Mouse (Mus musculus) ES-Bruce4 (cell line): Measurements from ENCODE around the gene B4galnt1. TPM values are rescaled to one million over a fixed set of nuclear protein-coding genes. Genes with fewer than 3 reads are reported as not detected.

Source experiments
- H3K27ac ChIP-seq: 2 replicates; pipeline ENCODE4 v1.5.1; 2012; ENCODE audit warnings: low read length, inconsistent platforms; ENCODE audit not compliant: insufficient read depth
- H3K27me3 ChIP-seq: 2 replicates; pipeline ENCODE4 v1.6.1; 2012; ENCODE audit warnings: mild to moderate bottlenecking, low read length, inconsistent platforms; ENCODE audit not compliant: control insufficient read depth, poor library complexity, insufficient read depth, severe bottlenecking
- H3K36me3 ChIP-seq: 2 replicates; pipeline ENCODE4 v1.6.1; 2012; ENCODE audit warnings: inconsistent platforms, mild to moderate bottlenecking, low read length, moderate library complexity; ENCODE audit not compliant: control insufficient read depth, poor library complexity, insufficient read depth, severe bottlenecking
- H3K4me1 ChIP-seq: one replicate; pipeline ENCODE4 v1.8.1; 2011; ENCODE audit warnings: low read length; ENCODE audit not compliant: control insufficient read depth, insufficient read depth
- H3K4me3 ChIP-seq: 2 replicates; pipeline ENCODE4 v1.5.1; 2011; ENCODE audit warnings: low read depth, mild to moderate bottlenecking, low read length
- H3K9ac ChIP-seq: 2 replicates; pipeline ENCODE4 v1.6.1; 2012; ENCODE audit warnings: low read depth, mild to moderate bottlenecking, inconsistent platforms; ENCODE audit not compliant: poor library complexity, severe bottlenecking
- H3K9me3 ChIP-seq: replicated peaks from 2 replicates; pipeline ENCODE4 v1.6.1; 2012; ENCODE audit warnings: mild to moderate bottlenecking, low read length, inconsistent platforms; ENCODE audit not compliant: control insufficient read depth, poor library complexity, insufficient read depth, severe bottlenecking
- CTCF ChIP-seq: IDR thresholded peaks from one replicate; pipeline ENCODE4 v1.8.1; 2011; ENCODE audit warnings: low read depth, low read length
- EP300 ChIP-seq: IDR thresholded peaks from 2 replicates; pipeline ENCODE4 v1.6.1; 2011; ENCODE audit warnings: low read depth, low read length; ENCODE audit not compliant: insufficient read depth
- POLR2A ChIP-seq: IDR thresholded peaks from one replicate; pipeline ENCODE4 v1.8.1; 2011; ENCODE audit warnings: low read length; ENCODE audit not compliant: insufficient read depth
- polyA plus RNA-seq: library from polyadenylated mRNA; stranded (reverse); fragments of >200 nt; gene quantifications from 2 replicates; pipeline ENCODE4 v1.2.4, GENCODE M21; 2011; ENCODE audit warnings: low read depth; ENCODE audit not compliant: missing spikeins, insufficient read depth, insufficient read length

The B4galnt1 gene
- polyA plus RNA-seq, 1 experiment = 7.7 TPM

GRCm38 (mm10) chr10:127195328-127196129, 30.5 kb downstream of the B4galnt1 start, which contains the start of gene Dtx3:
Gene Dtx3, minus strand, starts transcription at chr10:127195728.
- Histone ChIP-seq H3K36me3 (peaks cover 10% of the 10 kb centered on the region), H3K4me1 (peaks cover 2% of the 10 kb centered on the region)

GRCm38 (mm10) chr10:127196392-127196791, 31.4 kb downstream of the B4galnt1 start:
- peaks cover 10% of the 10 kb centered on the region for H3K36me3 ChIP-seq
- peak overlapping the region; percentile 89 for H3K9ac ChIP-seq
- no peaks in the 10 kb centered on the region for H3K27me3 ChIP-seq
- no peaks in the 10 kb centered on the region for H3K9me3 ChIP-seq
- peak overlapping the region; percentile 35 for H3K4me3 ChIP-seq
- H3K27ac ChIP-seq = peak overlapping the region; percentile 6; the same call in 1 of the 2 replicates
- H3K4me1 ChIP-seq = peaks cover 2% of the 10 kb centered on the region
- TF ChIP-seq POLR2A = no peak
- TF ChIP-seq CTCF = no peak
- TF ChIP-seq EP300 = no peak

More at GRCm38 (mm10) chr10:127195328-127196129, 30.5 kb downstream of the B4galnt1 start, which contains the start of gene Dtx3:
- Histone ChIP-seq H3K27me3 (no peaks in the 10 kb centered on the region), H3K9ac (peak within 1 kb of the TSS; percentile 89), H3K4me3 (peak within 1 kb of the TSS; percentile 61), H3K27ac (peak within 1 kb of the TSS; percentile 6; the same call in 1 of the 2 replicates), H3K9me3 (no peaks in the 10 kb centered on the region)
- TF ChIP-seq POLR2A = no peak

- peaks cover 10% of the 10 kb centered on the region for H3K36me3 ChIP-seq
These were observed 32.1 kb downstream of the B4galnt1 start for GRCm38 (mm10) chr10:127197104-127197503.

GRCm38 (mm10) chr10:127197505-127198110, 32.6 kb downstream of the B4galnt1 start:
- no peak for TF ChIP-seq CTCF
- TF ChIP-seq EP300 = no peak
- TF ChIP-seq POLR2A = no peak
- no peak overlapping the region for H3K27ac ChIP-seq
- H3K9me3 ChIP-seq = no peaks in the 10 kb centered on the region
- no peak overlapping the region for H3K4me3 ChIP-seq
- H3K36me3 ChIP-seq = peaks cover 10% of the 10 kb centered on the region
- no peaks in the 10 kb centered on the region for H3K27me3 ChIP-seq
- H3K4me1 ChIP-seq = peaks cover 2% of the 10 kb centered on the region
- H3K9ac ChIP-seq = no peak overlapping the region

More at GRCm38 (mm10) chr10:127197104-127197503, 32.1 kb downstream of the B4galnt1 start:
- no peaks in the 10 kb centered on the region for H3K27me3 ChIP-seq
- H3K9ac ChIP-seq = no peak overlapping the region
- no peak for TF ChIP-seq CTCF
- TF ChIP-seq EP300 = no peak
- TF ChIP-seq POLR2A = no peak
- no peaks in the 10 kb centered on the region for H3K9me3 ChIP-seq
- H3K4me1 ChIP-seq = peaks cover 2% of the 10 kb centered on the region
- no peak overlapping the region for H3K4me3 ChIP-seq
- no peak overlapping the region for H3K27ac ChIP-seq

GRCm38 (mm10) chr10:127198492-127198891, 33.5 kb downstream of the B4galnt1 start:
- H3K4me1 ChIP-seq = peaks cover 2% of the 10 kb centered on the region
- no peak overlapping the region for H3K27ac ChIP-seq
- TF ChIP-seq EP300 (no peak), POLR2A (no peak), CTCF (no peak)
- H3K27me3 ChIP-seq = no peaks in the 10 kb centered on the region
- H3K36me3 ChIP-seq = peaks cover 10% of the 10 kb centered on the region
- H3K9ac ChIP-seq = no peak overlapping the region
- H3K9me3 ChIP-seq = no peaks in the 10 kb centered on the region
- no peak overlapping the region for H3K4me3 ChIP-seq

GRCm38 (mm10) chr10:127199068-127199467, 34.0 kb downstream of the B4galnt1 start:
- Histone ChIP-seq H3K4me1 (peaks cover 2% of the 10 kb centered on the region), H3K9me3 (no peaks in the 10 kb centered on the region), H3K27ac (no peak overlapping the region), H3K4me3 (no peak overlapping the region), H3K9ac (no peak overlapping the region), H3K27me3 (no peaks in the 10 kb centered on the region), H3K36me3 (peaks cover 14% of the 10 kb centered on the region)
- TF ChIP-seq CTCF (no peak), EP300 (no peak), POLR2A (no peak)
